Mouse (Mus musculus): ENCODE data around the gene Smim24. TPM values are rescaled to one million over a fixed set of nuclear protein-coding genes. Genes with fewer than 3 reads are reported as not detected.

Gene Smim24
- polyA plus RNA-seq, 1 experiment from 2014 or later = 2.9 TPM

- Histone ChIP-seq H3K9me3 (no peaks in the 10 kb centered on the region), H3K27ac (no peak overlapping the region), H3K27me3 (no peaks in the 10 kb centered on the region), H3K4me2 (no peak overlapping the region), H3K4me1 (peaks cover 43% of the 10 kb centered on the region), H3K36me3 (no peaks in the 10 kb centered on the region), H3K4me3 (no peak overlapping the region), H3K9ac (no peak overlapping the region)
- no peak for ATAC-seq (ENCODE audit: insufficient number of reproducible peaks, low FRiP score, low TSS enrichment, low read depth)
- 54% methylated on average over 15 of the region's 15 CpGs for WGBS
Measured at GRCm38 (mm10) chr10:81434361-81435263, 41.8 kb downstream of the Smim24 start.

- H3K27ac ChIP-seq = no peak overlapping the region
- no peak for ATAC-seq (ENCODE audit: insufficient number of reproducible peaks, low FRiP score, low TSS enrichment, low read depth)
- no peak overlapping the region for H3K4me2 ChIP-seq
- H3K9ac ChIP-seq = no peak overlapping the region
- no peaks in the 10 kb centered on the region for H3K9me3 ChIP-seq
- no peaks in the 10 kb centered on the region for H3K27me3 ChIP-seq
- 63% methylated on average over 3 of the region's 3 CpGs for WGBS
- H3K4me3 ChIP-seq = no peak overlapping the region
- H3K4me1 ChIP-seq = peaks cover 39% of the 10 kb centered on the region
- no peaks in the 10 kb centered on the region for H3K36me3 ChIP-seq
Measured at GRCm38 (mm10) chr10:81435436-81435835, 42.6 kb downstream of the Smim24 start.

GRCm38 (mm10) chr10:81441019-81441418 lies 48.2 kb downstream of the Smim24 start:
- no peaks in the 10 kb centered on the region for H3K9me3 ChIP-seq
- H3K36me3 ChIP-seq = no peaks in the 10 kb centered on the region
- 0 out of 2 replicates have a peak, but pooled peaks cover 3% of the 10 kb centered on the region for H3K27me3 ChIP-seq
- no peak overlapping the region for H3K9ac ChIP-seq
- ATAC-seq (ENCODE audit: insufficient number of reproducible peaks, low FRiP score, low TSS enrichment, low read depth) = no peak
- H3K27ac ChIP-seq = no peak overlapping the region
- no peak overlapping the region for H3K4me3 ChIP-seq
- H3K4me1 ChIP-seq = no peaks in the 10 kb centered on the region
- no peak overlapping the region for H3K4me2 ChIP-seq

Small RNA genes within 50 kb of the gene (microRNA-seq; reads per million reads assigned to microRNA genes)
- 1.2 reads per million for gene Mir1191b
- gene Mir6913 = not detected

Other genes starting within 250 kb of the Smim24 start
- gene Pias4, start 225.1 kb upstream of the Smim24 start, polyA plus RNA-seq (2015; fragmentation: Nextera tagmentation; extraction: Ambion mirVana) = 48.0 and 50.6 TPM in 2 replicates
- gene Eef2, start 216.4 kb upstream of the Smim24 start, polyA plus RNA-seq (2015; fragmentation: Nextera tagmentation; extraction: Ambion mirVana) = 564 and 615 TPM in 2 replicates
- 45.7 and 53.5 TPM in 2 replicates for gene Dapk3, start 210.0 kb upstream of the Smim24 start, polyA plus RNA-seq (2015; fragmentation: Nextera tagmentation; extraction: Ambion mirVana)
- gene 4930442H23Rik, start 209.2 kb upstream of the Smim24 start, polyA plus RNA-seq (2015; fragmentation: Nextera tagmentation; extraction: Ambion mirVana) = not detected in 2 replicates
- 0.41 and 1.3 TPM in 2 replicates for gene Nmrk2, start 191.0 kb upstream of the Smim24 start, polyA plus RNA-seq (2015; fragmentation: Nextera tagmentation; extraction: Ambion mirVana)
- 0.25 and 0.28 TPM in 2 replicates for gene Atcay, start 162.2 kb upstream of the Smim24 start, polyA plus RNA-seq (2015; fragmentation: Nextera tagmentation; extraction: Ambion mirVana)
- 8.7 and 10.9 TPM in 2 replicates for gene Zfr2, start 159.9 kb upstream of the Smim24 start, polyA plus RNA-seq (2015; fragmentation: Nextera tagmentation; extraction: Ambion mirVana)
- gene Matk, start 140.1 kb upstream of the Smim24 start, polyA plus RNA-seq (2015; fragmentation: Nextera tagmentation; extraction: Ambion mirVana) = 5.4 and 6.0 TPM in 2 replicates
- gene Mrpl54, start 126.1 kb upstream of the Smim24 start, polyA plus RNA-seq (2015; fragmentation: Nextera tagmentation; extraction: Ambion mirVana) = 189 and 194 TPM in 2 replicates
- 77.1 and 87.5 TPM in 2 replicates for gene Apba3, start 126.1 kb upstream of the Smim24 start, polyA plus RNA-seq (2015; fragmentation: Nextera tagmentation; extraction: Ambion mirVana)
- 8.4 and 9.9 TPM in 2 replicates for gene Tjp3, start 101.5 kb upstream of the Smim24 start, polyA plus RNA-seq (2015; fragmentation: Nextera tagmentation; extraction: Ambion mirVana)
- gene Pip5k1c, start 100.1 kb upstream of the Smim24 start, polyA plus RNA-seq (2015; fragmentation: Nextera tagmentation; extraction: Ambion mirVana) = 44.8 and 48.1 TPM in 2 replicates
- 37.3 and 39.3 TPM in 2 replicates for gene Cactin, start 71.9 kb upstream of the Smim24 start, polyA plus RNA-seq (2015; fragmentation: Nextera tagmentation; extraction: Ambion mirVana)
- gene Tbxa2r, start 64.3 kb upstream of the Smim24 start, polyA plus RNA-seq (2015; fragmentation: Nextera tagmentation; extraction: Ambion mirVana) = 11.9 and 12.8 TPM in 2 replicates
- 0.04 and 0.07 TPM in 2 replicates for gene Gipc3, start 49.8 kb upstream of the Smim24 start, polyA plus RNA-seq (2015; fragmentation: Nextera tagmentation; extraction: Ambion mirVana)
- 86.0 and 89.9 TPM in 2 replicates for gene Hmg20b, start 42.6 kb upstream of the Smim24 start, polyA plus RNA-seq (2015; fragmentation: Nextera tagmentation; extraction: Ambion mirVana)
- gene Mfsd12, start 35.6 kb upstream of the Smim24 start, polyA plus RNA-seq (2015; fragmentation: Nextera tagmentation; extraction: Ambion mirVana) = 13.3 and 13.4 TPM in 2 replicates
- 0.60 and 1.6 TPM in 2 replicates for gene 4930404N11Rik, start 27.2 kb upstream of the Smim24 start, polyA plus RNA-seq (2015; fragmentation: Nextera tagmentation; extraction: Ambion mirVana)
- gene Fzr1, start 14.5 kb upstream of the Smim24 start, polyA plus RNA-seq (2015; fragmentation: Nextera tagmentation; extraction: Ambion mirVana) = 82.2 and 90.9 TPM in 2 replicates
- 79.8 and 88.7 TPM in 2 replicates for gene Dohh, start 8.6 kb upstream of the Smim24 start, polyA plus RNA-seq (2015; fragmentation: Nextera tagmentation; extraction: Ambion mirVana)
- 2.1 and 3.1 TPM in 2 replicates for gene Gm48551, start 8.6 kb upstream of the Smim24 start, polyA plus RNA-seq (2015; fragmentation: Nextera tagmentation; extraction: Ambion mirVana)
- 0.51 and 1.7 TPM in 2 replicates for gene Gm48552, start 4.0 kb upstream of the Smim24 start, polyA plus RNA-seq (2015; fragmentation: Nextera tagmentation; extraction: Ambion mirVana)
- gene Nfic, start 62.6 kb downstream of the Smim24 start, polyA plus RNA-seq (2015; fragmentation: Nextera tagmentation; extraction: Ambion mirVana) = 138 and 146 TPM in 2 replicates
- gene Celf5, start 89.7 kb downstream of the Smim24 start, polyA plus RNA-seq (2015; fragmentation: Nextera tagmentation; extraction: Ambion mirVana) = 1.1 and 1.3 TPM in 2 replicates
- gene Ncln, start 103.3 kb downstream of the Smim24 start, polyA plus RNA-seq (2015; fragmentation: Nextera tagmentation; extraction: Ambion mirVana) = 94.0 and 95.1 TPM in 2 replicates
- 0.67 and 0.72 TPM in 2 replicates for gene S1pr4, start 107.1 kb downstream of the Smim24 start, polyA plus RNA-seq (2015; fragmentation: Nextera tagmentation; extraction: Ambion mirVana)
- gene Gna15, start 131.2 kb downstream of the Smim24 start, polyA plus RNA-seq (2015; fragmentation: Nextera tagmentation; extraction: Ambion mirVana) = 7.3 and 7.9 TPM in 2 replicates
- 80.4 and 81.7 TPM in 2 replicates for gene Gna11, start 152.1 kb downstream of the Smim24 start, polyA plus RNA-seq (2015; fragmentation: Nextera tagmentation; extraction: Ambion mirVana)
- gene Aes, start 166.4 kb downstream of the Smim24 start, polyA plus RNA-seq (2015; fragmentation: Nextera tagmentation; extraction: Ambion mirVana) = 517 and 519 TPM in 2 replicates
- gene Tle2, start 181.5 kb downstream of the Smim24 start, polyA plus RNA-seq (2015; fragmentation: Nextera tagmentation; extraction: Ambion mirVana) = 39.7 and 41.7 TPM in 2 replicates
- gene Tle6, start 208.0 kb downstream of the Smim24 start, polyA plus RNA-seq (2015; fragmentation: Nextera tagmentation; extraction: Ambion mirVana) = 9.9 and 11.7 TPM in 2 replicates
- 0.81 and 1.0 TPM in 2 replicates for gene BC025920, start 213.2 kb downstream of the Smim24 start, polyA plus RNA-seq (2015; fragmentation: Nextera tagmentation; extraction: Ambion mirVana)
- 41.7 and 42.3 TPM in 2 replicates for gene Sirt6, start 234.7 kb downstream of the Smim24 start, polyA plus RNA-seq (2015; fragmentation: Nextera tagmentation; extraction: Ambion mirVana)
- gene Ankrd24, start 235.5 kb downstream of the Smim24 start, polyA plus RNA-seq (2015; fragmentation: Nextera tagmentation; extraction: Ambion mirVana) = 8.8 and 11.9 TPM in 2 replicates